Mouse (Mus musculus) mouse embryonic stem cell (cell line): ENCODE measurements at regions not wholly inside any gene's neighbourhood (a gene's known extent, or its start where the extent isn't known, plus 50 kb on each side); places are given as distances from the start of the nearest gene placed in this dataset.

Source experiments
- in situ Hi-C, 2 experiments: fragments of 300-500 bp; cut with MboI; formaldehyde crosslinking; loops; 1 replicate in 1 of 2; 3 replicates in 1 of 2; pipeline ENCODE4 v1.14.3; 2019 to 2020; ENCODE audit warnings: low sequenced_read_pairs in 2 of 2, low pct_unique_long_range_greater_than_20kb in 1 of 2, mixed read lengths in 1 of 2; ENCODE audit not compliant: unreplicated experiment in 1 of 2

DNA sequence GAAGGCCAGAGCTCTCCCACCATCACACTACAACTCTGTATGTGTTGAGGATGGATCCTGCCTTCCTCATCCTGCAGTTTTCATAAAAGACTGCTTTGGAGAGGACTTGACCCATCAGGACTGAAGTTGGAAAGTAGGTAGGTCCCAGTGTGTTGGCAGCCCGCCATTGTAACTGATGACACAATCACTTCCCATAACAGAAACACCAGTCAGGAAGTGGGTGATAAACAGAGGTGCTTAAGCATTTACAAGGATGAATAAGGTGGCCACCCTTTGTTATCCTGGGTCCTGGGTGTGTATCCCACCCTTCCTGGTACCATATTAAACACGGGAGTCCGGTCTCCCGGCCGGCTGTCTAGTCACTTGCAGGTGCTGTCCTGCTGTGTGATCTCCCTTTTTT lies 118.3 kb downstream of the Snx10 start:
- in situ Hi-C loops, result no loop called here

DNA sequence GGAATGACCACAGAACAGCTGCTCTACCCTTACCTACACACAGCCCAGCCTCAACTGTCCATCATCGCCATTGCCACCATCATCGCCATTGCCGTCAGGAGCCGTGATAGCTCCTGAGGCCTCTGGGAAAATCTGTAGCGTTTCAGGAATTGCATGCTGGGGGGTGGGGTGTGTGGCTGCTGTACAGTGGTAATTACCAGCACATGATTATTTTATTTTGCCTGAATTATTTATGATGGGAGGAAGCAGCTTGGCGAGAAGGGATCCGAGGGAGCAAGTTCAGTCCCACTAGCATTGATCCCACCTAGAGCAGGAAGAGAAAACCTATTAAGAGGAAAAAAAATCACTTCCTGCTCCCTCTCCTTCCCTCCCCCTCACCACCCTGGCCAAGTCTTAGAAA lies 125.1 kb downstream of the Snx10 start:
- in situ Hi-C loops, result no loop called here

DNA sequence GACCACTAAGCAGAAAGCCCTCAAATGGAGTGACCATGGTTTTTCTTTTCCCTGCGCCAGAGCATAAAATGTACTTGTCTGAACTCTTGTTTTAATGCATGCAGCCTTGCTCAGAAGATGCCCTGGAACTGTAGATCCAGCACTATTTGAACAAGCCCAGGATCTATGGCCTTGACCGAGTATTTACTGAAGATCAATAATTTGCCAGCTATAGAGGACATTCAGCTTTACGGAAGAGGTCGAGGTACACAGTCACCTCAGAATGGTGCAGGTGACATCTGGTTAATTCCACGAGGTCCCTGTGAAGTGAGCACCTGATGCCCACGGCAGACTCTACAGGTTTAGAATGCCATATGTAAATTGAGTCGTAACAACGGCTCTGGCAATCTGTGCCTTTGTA lies 130.1 kb downstream of the Snx10 start:
- in situ Hi-C loops, result no loop called here

DNA sequence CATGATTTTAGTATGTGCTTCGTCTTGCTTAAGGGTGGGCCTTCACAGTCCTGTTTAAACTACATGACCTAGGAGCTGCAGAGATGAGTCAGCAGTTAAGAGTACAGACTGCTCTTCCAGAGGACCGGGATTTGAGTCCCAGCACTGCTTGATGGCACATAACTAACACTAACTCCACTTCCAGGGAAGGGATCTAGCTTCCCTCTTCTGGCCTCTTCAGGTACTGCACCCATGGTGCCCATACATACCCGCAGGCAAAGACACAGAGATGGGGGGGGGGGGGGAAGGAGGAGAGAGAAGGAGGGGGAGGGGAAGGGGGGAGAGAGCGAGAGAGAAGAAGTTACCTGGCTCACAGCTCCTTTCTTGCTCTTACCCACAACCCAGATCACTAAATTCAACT lies 131.3 kb downstream of the Snx10 start:
- in situ Hi-C loops, result no loop called here

DNA sequence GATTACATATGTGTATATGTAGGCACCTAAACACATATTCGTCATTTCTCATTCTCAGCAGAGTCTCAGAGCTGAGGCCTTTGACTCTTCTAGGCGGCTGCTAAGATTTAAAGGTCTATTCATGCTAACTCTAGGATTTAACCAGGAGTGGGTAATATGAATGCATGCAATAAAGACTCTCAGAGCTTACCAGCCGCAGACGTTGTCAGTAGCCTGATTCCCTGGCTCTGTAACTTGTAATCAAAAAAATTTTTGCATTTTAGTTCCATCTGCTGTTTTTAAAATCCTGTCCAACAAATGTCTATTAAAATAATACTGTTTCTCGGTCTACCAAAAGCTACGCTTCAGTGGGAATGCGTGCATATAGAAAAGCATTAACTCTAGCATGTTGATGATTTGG lies 132.4 kb downstream of the Snx10 start:
- in situ Hi-C loops, result no loop called here

DNA sequence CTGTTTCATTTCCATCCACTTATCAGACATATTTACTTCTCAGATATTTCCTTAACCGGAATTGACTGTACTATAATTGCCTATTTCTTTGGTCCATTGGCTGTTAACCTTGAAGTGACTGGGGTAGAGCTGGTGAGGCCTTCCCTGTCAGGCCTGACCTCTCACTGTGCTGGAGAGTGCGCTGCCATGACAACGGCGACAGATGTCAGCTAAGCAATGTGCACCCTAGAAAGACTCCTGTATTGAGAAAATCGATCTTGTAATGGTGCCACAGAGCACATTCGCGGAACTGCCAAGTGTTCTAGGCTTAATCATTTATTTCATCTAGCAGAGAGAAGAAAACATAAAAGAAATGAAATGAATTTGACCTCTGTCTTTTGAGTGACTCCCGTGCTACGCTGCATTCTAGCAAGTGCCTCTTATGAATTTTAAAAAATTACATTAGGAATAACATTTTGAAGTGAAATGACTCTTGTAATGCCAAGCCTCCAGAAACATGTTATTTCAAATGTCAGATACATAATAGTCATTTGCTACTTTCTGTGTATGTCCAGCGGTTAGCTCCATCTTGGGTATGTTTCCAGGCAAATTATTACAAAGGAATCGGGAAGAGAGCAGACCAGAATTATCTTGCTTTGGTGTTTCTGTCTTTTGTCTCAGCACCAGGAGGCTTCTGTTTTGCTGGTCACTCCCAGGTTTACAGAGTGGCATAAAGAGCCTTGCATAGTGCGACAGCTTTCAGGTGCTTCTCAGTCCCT lies 133.4 kb downstream of the Snx10 start:
- in situ Hi-C loops, result no loop called here

DNA sequence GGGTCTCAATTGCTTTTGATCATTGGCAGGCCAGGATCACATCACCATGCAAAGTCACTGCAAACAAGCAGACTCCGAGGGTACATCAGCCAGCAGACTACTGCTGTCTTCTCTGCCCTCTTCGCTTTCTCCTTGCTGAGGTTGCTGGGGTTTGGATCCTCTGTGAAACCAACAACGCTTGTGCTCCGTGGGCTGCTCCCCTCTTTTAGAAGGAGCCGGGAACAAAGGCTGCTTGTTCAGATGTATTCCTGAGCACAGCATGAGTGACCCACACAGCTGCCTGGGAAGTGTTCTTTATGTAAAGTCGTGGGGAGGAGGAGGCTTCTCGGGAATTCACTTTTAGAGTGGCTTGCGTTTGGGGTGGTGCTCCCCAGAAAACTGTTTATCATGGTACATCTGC lies 134.7 kb downstream of the Snx10 start:
- in situ Hi-C loops, result no loop called here

DNA sequence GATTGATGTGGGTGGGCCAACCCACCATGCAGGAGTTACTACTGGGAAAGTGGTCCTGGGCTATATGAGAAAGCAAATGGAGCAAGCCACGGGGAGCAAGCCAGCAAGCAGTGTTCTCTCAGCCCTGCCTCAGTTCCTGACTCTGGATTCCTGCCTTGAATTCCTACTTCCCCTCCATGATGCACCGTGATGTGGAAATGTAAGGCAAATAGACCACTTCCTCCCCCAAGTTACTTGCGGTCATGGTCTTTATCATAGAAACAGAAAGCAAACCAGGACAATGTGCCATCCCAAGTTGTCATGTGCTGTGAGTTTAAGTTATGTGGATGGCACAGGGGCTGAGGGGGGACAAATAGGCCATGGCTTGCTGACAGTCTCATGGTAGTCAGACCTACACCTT lies 139.5 kb downstream of the Snx10 start:
- in situ Hi-C loops, result no loop called here

DNA sequence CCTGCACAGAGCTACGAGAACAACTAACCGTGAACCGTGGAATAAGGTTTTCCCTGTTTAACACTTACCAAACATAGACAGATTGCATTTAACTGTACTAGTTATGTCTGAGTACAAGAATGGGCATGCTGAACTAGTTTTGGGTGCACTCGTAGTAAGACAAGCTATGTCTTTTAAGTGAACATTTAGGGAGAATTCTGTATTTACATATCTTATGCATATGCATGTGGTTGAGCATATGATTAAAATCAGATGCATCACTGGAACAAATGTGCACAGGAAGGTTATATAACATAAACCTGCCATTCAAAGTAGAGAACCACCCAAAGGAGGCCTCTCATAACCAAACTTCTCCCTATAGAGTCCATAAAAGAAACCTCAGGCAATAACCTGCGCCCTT lies 140.3 kb downstream of the Snx10 start:
- in situ Hi-C loops, result no loop called here

DNA sequence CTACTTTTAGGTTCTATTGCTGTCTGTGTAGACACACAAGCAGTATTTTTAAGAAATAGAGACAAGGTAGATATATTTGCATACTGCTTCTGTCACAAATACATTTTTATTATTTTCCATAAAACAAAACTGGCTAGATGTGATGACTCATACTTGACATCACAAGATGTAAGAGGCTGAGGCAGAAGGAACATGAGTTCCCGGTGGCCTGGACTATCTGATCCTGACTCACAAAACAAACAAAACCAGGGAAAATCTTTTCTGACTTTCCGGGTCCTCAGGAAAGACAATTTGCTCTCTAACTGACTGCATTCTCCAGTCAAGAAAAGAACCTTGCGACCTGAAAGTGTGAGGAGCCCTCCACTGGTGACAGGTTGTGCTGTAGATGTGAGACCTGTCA lies 143.3 kb downstream of the Snx10 start:
- in situ Hi-C loops, result no loop called here

DNA sequence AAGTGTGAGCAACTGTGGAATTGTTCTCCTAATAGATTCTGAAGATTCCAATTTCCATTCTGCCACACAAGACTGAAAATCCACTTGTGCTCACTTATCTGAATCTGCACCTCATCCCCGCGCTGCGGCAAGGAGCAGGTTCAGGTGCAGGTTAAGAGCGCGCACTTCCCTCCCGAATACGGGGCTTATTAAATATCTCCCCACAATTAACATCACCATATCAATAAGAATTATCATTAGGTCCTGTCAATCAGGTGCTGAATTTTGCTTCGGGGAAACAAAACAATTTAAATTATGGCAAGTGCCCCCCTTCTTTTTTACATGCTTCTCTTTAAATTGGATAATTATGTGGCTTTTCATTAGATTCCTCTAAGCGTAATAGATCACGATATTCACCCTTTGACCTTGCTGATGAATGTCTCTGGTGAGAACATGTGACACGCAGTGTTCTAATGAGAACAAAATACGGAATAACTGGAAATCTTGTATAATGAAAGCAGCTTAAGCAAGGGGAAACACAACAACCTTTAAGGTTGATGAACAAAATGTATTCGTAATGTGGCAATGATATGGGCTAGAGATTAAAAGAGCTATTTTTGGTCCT lies 151.7 kb downstream of the Snx10 start:
- in situ Hi-C loops, result no loop called here

DNA sequence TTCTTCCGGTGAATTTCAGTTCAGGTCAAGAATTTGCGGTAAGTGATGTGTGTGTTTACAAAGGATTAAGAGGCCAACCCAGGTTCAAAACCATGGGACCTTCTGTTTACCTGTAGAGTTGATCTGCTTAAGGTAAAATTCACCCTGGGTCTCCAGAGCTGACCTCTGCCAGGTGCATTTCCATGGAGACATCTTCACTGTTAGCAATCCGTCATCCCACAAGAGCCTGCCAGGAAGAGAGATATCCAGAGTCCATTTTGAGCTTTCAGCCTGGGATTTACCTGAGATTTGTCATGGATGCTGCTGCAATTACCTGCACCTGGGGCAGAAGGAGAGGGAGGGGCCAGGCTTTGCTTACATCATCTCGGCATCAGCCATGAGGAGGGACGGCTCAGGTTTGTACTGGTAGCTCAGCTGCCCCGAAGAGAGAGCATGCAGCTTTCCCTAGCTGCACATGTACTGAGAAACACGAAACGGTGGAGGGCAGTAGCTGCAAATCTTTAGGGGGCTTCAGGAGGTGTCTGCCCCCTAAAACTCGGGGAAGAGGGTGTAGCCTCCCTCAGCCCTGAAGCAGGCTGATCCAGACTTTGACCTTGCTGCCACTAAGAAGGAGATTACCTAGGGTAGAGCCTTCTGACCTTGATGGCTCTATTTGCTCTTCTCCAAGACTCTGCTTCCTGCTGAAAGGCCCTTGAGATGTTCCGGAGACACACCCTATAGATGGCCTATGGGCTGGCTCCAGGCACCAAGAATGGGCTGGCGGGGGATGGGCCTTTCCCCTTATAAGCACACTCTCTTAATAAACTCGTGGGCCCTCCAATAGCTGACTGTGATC lies 153.7 kb downstream of the Snx10 start:
- in situ Hi-C loops, result no loop called here

DNA sequence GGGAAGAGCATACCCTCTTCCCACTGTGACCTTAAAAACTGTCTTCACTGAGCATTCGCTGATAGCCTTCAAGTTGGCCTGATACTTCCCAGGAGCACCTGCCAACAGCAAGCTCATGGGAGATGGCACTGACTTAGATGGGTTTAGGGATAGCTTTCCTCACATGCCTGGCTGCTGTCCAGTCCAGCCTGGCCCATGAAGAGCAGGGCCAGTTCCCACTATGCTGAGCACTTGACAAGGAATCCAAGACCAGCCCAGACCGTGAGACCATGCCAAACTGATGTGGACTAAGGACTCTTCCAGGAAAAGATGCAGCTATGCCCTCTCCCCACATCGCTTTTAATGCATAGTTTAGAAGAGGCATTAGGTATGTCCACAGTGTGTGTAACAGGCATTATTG lies 155.0 kb downstream of the Snx10 start:
- in situ Hi-C loops, result no loop called here

DNA sequence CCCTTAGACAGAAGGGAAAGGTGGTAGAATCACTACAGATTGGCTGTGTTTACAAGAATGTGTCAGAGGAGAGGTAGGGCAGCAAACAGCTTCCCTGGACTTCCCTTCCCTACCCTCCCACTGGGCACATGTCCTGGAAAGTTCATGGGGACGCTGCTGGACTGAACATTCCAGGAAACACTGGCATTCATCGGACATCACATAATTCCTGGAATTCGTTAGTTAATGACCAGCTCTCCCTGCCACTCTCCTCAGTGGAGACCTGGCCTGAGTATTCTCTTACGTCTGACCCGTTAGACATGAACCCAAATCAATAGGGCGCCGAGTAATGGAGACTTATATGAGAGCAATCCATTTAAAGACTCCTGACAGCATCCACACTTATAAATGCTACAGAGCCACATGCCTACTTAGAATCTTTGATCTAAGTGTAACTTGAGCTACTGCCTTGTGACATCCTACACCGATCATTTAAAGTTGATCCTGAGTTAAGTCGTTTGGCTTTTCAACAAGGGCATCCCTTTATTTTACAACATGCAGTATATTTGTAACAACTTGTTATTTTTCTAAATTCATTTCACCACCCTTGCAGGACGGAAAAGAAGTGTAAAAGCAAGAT lies 156.6 kb downstream of the Snx10 start:
- in situ Hi-C loops, result no loop called here

DNA sequence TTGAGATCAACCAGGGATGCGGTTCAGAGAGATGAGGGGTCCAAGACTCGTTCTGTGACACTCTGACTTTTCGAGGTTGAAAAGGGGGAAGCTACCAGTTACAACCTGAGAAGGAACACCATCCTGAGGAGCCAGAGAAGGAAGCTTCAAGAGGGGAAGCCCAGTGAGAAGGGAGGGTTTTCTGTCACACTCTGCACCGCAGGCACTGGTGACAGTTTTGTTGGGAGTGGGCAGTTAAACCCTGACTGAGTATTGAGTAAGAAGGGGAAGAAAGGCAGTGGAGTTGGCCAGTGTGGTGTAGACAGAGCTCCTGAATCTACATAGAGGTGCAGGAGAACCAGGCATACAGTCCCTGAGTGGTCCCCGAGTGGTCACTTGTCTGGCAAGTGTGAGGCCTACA lies 159.4 kb downstream of the Snx10 start:
- in situ Hi-C loops, result no loop called here

DNA sequence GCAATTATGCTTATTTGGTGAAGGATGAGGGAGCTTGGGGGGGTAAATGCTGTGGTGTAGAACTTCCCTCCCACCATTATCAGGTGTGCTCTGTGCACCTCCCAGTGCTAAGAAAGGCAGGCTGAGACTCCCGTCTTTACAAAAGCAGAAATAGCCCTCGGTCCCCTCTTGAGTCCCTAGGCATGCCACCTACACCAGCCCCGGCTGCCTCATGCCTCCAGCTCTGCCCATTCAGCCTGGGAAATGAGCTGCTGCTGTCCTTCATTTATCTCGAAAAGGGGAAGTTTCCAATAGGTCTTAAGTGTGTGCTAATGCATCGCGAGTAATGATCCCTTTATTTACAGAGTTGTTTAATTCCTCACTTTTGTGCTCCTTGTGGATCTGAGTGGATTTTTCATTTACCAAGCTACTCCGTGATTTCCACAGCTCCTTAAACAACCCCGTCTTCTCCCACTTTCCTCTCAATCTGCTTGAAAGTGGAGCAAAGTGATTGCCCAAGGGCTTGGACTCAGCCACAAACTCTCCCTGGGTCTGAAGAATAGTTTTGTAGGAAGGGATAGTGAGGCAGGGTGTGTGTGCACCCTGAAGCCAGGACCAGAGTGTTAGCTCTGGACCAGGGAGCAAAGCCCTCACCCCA lies 162.1 kb downstream of the Snx10 start:
- in situ Hi-C loops, result no loop called here

DNA sequence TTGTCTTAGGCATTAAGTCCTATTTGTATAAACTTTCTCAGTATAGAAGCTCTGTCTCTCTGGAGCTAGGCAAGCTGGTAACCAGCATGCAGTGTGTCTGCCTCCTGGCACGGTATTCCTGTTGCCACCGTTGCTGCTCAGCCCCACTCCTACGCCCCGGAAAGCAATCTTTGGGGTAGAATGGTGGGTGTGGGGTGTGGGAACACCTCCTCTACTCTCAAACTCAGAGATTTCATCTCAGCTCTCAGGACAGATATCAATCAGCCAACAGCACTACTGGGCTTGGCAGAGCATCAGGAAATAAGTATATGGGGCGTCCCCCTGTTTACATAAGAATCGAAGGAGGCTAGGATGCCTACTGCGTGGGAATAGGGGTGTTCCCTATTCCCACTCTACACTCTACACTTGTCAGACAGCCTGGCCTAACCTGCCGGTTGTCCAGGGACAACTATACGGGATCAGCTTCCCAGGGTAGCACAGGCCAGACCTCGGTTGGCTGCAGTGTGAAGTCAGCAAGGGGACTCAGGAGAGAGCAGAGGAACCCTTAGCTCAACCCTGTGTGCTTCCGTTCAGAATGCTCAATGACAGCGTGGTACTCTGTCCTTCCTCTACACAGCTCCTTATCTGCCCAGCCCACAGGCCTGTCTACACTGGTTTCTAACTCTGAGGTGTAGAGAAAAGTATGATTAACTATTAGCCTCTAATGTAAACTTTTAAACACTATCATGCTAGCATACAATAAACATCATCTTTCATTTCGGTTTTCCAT lies 167.3 kb downstream of the Snx10 start:
- in situ Hi-C loops, result no loop called here

DNA sequence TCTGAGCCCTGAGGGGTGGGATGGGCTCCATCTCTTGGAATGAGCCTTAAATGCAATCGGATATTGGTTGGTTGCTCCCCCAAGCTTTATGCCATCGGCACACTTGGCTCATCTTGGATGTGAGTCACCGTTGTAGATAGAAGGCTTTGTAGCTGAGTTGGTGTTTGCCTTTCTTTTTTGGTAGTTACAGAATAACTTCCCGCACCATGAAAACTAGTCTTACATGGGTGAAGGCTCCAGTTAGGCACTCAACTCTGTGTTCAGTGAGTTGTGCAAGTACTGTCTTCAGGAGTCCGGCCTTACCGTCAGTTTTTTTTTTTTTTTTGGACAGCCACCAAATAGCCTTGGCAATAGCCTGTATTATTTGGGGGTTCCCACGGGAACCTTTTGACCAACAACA lies 170.3 kb downstream of the Snx10 start:
- in situ Hi-C loops, result no loop called here
